Mouse (Mus musculus): Measurements from ENCODE around the gene Pirt. TPM values are rescaled to one million over a fixed set of nuclear protein-coding genes. Genes with fewer than 3 reads are reported as not detected.

Gene Pirt
- polyA plus RNA-seq, 1 experiment from 2014 or later, result 0.69 TPM

DNA sequence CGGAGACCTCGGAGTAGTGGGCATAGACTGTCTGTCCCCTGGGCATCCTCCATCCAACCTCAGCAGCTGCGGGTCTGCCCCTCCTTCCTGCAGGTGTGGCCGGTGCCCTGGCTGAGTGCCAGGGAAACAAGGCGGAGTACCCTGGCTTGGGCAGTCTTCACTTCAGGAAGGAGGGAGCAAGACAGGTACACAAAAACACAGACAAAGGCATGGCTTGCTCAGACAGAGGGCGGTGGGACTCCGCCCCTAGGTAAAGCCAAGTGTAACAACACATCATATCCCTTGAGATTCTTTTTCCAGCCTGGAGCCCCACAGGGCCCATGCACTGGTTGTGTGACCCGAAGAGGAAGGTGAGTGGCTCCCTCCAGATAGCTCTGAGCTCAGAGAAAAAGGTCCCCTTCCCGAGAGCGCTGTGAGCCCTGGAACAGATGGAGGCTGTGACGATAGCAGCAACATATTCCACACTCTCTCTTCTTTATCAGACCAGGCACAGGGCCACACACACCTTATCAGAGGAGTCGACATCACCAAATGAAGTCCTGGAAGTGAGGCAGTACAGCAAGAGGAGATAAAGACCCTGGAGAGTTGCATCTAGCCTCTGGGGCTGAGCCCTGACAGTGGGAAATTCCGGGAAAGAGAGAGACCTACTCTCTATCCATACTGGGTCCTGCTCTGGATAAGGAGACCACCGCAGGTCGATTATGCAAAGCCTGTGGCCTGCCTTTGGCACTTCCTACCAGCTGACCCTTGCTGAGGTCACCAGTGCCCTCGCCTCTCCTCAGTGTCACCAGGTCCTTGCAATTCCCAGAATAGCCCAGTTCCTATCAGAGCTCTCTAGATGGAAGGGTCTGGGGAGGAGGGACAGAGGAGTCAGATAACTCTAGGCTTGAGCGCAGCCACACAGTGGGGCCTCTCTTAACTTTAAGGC, 1.0 kb downstream of the Pirt start:
- H3K9me3 ChIP-seq, result no peaks in the 10 kb centered on the region
- no peaks in the 10 kb centered on the region for H3K4me1 ChIP-seq (replicated peaks)
- H3K36me3 ChIP-seq, result no peaks in the 10 kb centered on the region
- H3K9ac ChIP-seq (replicated peaks), result no peak overlapping the region
- H3K27ac ChIP-seq, result no peak overlapping the region
- H3K27me3 ChIP-seq, result peaks cover 11% of the 10 kb centered on the region; the same call in 1 of the 2 replicates
- ATAC-seq (ENCODE audit: insufficient number of reproducible peaks, insufficient read depth, low FRiP score, low TSS enrichment, low read depth), result no peak
- no peak overlapping the region for H3K4me2 ChIP-seq
- 58% methylated on average over 17 of the region's 17 CpGs for WGBS
- no peak overlapping the region for H3K4me3 ChIP-seq (replicated peaks)

DNA sequence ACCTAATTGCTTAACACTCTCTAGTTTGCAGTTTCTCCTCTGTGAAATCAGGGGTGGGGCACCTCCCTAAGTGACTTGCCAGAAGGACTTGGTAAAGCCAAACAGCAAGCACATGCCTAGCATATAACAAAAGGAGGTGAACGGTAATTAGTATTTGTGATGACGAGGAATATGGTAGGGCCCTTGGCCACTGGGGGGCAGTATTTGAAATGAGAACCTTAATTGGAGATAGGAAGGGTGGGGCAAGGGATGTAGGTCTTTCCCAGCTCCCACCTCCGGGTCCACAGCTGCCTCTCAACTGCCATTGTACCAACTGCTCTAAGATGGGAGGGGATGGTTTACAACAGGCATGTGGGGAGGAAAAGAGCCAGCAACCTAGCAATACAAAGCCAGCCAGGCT, 2.5 kb downstream of the Pirt start:
- Histone ChIP-seq H3K9me3 (no peaks in the 10 kb centered on the region), H3K27me3 (peaks cover 11% of the 10 kb centered on the region; the same call in 1 of the 2 replicates), H3K4me2 (no peak overlapping the region), H3K9ac (replicated peaks) (no peak overlapping the region), H3K27ac (no peak overlapping the region), H3K36me3 (no peaks in the 10 kb centered on the region), H3K4me1 (replicated peaks) (no peaks in the 10 kb centered on the region), H3K4me3 (replicated peaks) (no peak overlapping the region)
- ATAC-seq (ENCODE audit: insufficient number of reproducible peaks, insufficient read depth, low FRiP score, low TSS enrichment, low read depth), result no peak
- WGBS, result 27% methylated on average over 3 of the region's 3 CpGs

DNA sequence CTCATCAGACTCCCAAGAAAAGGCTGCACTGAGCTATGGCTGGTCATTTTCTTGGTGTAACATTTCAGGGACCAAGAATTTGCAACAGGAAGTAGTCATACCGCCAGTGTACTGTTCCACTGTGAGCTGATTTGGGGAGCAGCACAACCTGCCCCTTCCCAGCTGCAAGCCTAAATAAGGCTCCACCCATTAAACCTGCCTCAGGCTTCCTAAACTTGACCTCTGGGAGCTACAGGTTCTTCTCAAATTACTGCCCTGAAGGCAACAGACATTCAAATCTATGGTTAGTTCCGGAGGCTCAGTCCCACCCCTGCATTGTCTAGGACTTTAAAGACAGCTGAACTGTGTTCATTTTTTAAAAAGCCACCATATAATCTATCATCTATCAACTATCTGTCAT, 8.2 kb downstream of the Pirt start:
- Histone ChIP-seq H3K27me3 (no peaks in the 10 kb centered on the region), H3K27ac (no peak overlapping the region), H3K4me1 (replicated peaks) (no peaks in the 10 kb centered on the region), H3K36me3 (no peaks in the 10 kb centered on the region), H3K4me2 (no peak overlapping the region), H3K4me3 (replicated peaks) (no peak overlapping the region), H3K9me3 (no peaks in the 10 kb centered on the region), H3K9ac (replicated peaks) (no peak overlapping the region)
- 34% methylated on average over 2 of the region's 2 CpGs for WGBS
- ATAC-seq (ENCODE audit: insufficient number of reproducible peaks, insufficient read depth, low FRiP score, low TSS enrichment, low read depth), result no peak

DNA sequence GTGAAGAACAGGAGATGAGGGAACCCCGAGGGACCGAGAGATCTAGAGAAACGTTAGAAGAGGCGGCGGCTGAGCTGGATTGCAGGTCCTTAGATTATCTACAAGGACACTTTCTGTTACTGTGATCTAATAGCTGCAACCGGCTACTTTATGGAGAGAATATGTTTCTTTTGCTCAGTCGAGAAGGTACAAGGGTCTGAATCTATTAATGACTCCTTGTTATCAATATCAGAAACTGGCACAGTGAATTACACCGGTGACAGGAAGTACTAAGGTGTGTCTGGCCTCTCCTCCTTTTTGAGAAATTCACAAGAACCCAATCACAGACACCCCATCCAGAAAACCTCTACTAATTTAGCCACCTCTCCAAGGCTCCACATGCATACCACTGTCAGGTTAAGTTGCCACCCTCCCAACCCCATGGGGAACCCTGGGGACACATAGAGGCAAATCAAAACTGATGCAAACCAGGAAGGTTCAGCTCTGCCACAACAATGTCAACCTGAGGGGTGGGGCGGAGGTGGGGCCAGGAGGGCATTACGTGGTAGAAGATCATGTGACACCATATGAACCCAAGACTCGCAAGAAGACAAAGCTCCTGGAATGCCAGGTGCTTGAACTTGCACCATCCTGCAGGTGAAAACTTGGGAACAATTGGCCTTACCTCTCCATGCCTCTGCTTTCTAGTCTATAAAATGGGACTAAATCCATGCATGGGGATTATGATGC, 12.5 kb downstream of the Pirt start:
- Histone ChIP-seq H3K9ac (replicated peaks) (no peak overlapping the region), H3K27ac (no peak overlapping the region)
- ATAC-seq (ENCODE audit: insufficient number of reproducible peaks, insufficient read depth, low FRiP score, low TSS enrichment, low read depth), result no peak

DNA sequence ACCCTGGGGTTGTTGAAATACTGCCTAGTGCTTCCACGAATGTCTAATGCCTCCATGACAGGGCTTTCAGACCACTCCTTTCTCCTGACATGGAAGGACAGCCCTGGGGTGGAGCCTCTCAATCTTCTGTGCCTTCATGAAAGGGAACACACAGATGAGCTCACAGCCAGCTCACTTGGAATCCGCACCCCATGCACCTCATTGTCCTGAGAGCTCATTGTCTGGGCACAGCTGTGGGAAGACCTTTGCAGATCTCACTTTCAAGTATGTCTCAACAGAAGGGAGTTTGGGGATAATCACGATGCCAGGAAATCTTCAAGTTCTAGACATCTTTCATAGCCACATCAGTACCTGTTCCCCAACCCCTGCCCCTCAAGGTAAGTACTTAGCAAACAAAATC, 16.5 kb downstream of the Pirt start:
- H3K4me3 ChIP-seq (replicated peaks), result no peak overlapping the region
- no peak overlapping the region for H3K27ac ChIP-seq
- H3K9me3 ChIP-seq, result no peaks in the 10 kb centered on the region
- H3K4me1 ChIP-seq (replicated peaks), result no peaks in the 10 kb centered on the region
- WGBS, result 90% methylated on average over 3 of the region's 3 CpGs
- no peak overlapping the region for H3K4me2 ChIP-seq
- no peak for ATAC-seq (ENCODE audit: insufficient number of reproducible peaks, insufficient read depth, low FRiP score, low TSS enrichment, low read depth)
- H3K36me3 ChIP-seq, result no peaks in the 10 kb centered on the region
- H3K27me3 ChIP-seq, result no peaks in the 10 kb centered on the region
- H3K9ac ChIP-seq (replicated peaks), result no peak overlapping the region

More for the DNA sequence above, 12.5 kb downstream of the Pirt start:
- H3K4me3 ChIP-seq (replicated peaks), result no peak overlapping the region
- H3K4me2 ChIP-seq, result no peak overlapping the region
- no peaks in the 10 kb centered on the region for H3K9me3 ChIP-seq
- H3K4me1 ChIP-seq (replicated peaks), result no peaks in the 10 kb centered on the region
- whole genome bisulfite sequencing, result 87% methylated on average over 11 of the region's 11 CpGs
- no peaks in the 10 kb centered on the region for H3K27me3 ChIP-seq
- H3K36me3 ChIP-seq, result no peaks in the 10 kb centered on the region

DNA sequence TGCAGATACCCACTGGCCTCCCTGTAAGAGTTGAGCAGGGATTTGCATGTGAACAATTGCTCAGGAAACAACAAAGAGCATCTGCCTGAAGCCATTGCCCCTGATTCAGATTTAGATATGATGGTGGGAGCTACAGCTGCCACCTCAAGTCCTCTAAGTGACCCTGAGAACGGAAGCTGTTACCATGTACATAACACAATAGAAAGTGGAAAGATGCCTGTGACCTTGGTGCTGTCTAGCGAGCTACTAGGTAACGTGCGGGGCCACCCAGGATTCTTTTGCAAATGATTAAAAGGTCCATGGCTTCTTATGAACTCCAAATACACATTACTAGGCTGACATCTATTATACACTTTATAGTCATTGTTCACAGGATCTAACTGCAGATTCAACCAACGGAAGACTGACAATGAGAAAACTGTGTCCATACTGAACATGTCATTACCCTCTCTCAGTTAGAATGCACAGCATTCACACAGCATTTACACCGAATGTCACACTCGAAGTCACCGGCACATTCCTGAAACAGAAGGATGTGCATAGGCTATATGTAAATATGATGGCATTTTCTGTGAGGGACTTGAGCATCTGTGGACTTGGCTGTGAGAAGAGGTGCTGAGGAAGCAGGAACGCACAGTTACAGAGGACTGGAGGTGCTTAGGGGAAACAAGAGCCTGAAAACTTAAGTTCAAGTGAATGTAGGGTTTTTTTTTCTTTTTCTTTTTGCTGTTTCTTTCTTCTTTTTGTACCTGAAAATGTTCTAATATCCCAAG, 21.2 kb downstream of the Pirt start:
- Histone ChIP-seq H3K4me2 (no peak overlapping the region), H3K27ac (no peak overlapping the region), H3K36me3 (no peaks in the 10 kb centered on the region), H3K9ac (replicated peaks) (no peak overlapping the region), H3K4me1 (replicated peaks) (no peaks in the 10 kb centered on the region), H3K9me3 (no peaks in the 10 kb centered on the region), H3K4me3 (replicated peaks) (no peak overlapping the region), H3K27me3 (no peaks in the 10 kb centered on the region)
- ATAC-seq (ENCODE audit: insufficient number of reproducible peaks, insufficient read depth, low FRiP score, low TSS enrichment, low read depth), result no peak
- WGBS, result 88% methylated on average over 9 of the region's 9 CpGs

DNA sequence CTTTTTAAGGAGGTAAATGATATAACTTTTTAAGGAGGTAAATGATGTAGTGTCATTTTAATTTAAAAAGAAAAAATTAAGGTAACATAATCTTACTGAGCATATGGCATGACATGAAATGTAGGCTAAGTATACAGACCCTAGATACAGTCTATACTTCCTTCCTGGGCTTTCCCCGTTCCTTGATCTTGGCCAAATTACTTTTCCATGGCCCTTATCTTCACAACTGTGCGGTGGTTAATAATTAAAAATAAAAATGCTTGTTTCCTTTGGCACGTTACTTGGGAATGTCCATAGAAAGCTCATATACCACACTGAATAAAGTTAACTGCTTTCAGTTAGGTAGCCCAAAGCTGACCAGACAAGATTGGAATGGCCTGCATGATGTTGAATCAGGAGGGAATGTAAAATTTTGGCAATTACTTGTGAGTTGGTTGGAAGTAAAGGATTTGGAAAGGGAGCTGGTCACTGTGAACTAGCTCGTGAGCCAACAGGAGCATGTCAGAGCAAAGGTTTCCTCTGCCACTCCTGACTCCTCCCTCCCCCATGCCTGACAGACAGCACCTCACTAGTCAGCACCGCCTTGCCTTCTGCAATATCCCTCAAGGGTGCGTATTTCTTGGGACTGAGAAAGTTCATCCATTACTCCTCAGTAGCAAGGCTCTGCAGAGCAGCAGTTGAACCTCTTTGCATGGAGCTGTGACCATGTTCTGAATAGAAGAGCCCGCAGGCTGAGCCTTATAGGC, 22.8 kb downstream of the Pirt start:
- Histone ChIP-seq H3K27me3 (no peaks in the 10 kb centered on the region), H3K9ac (replicated peaks) (no peak overlapping the region), H3K4me1 (replicated peaks) (no peaks in the 10 kb centered on the region), H3K4me2 (no peak overlapping the region), H3K4me3 (replicated peaks) (no peak overlapping the region), H3K9me3 (no peaks in the 10 kb centered on the region), H3K36me3 (no peaks in the 10 kb centered on the region), H3K27ac (no peak overlapping the region)
- no peak for ATAC-seq (ENCODE audit: insufficient number of reproducible peaks, insufficient read depth, low FRiP score, low TSS enrichment, low read depth)
- 78% methylated on average over 7 of the region's 7 CpGs for WGBS

DNA sequence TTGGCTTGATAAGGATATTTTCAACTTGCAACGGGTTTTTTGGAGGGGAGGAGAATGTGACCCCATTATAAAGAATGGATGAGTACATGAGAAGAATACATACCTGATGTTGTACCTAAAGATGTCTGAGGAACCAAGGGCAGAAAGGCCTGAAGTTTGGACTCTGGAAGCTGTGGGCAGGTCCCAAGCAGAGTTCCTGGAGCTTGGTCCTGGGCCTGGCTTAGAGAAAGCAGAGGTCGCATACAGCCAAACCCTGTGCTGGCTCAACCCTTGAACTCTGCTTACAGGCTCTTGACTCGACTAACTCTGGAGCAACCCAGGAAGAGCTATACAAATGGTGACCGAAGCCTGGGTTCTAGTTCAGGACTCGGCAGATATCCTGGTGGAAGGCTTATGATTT, 30.2 kb downstream of the Pirt start:
- Histone ChIP-seq H3K4me2 (no peak overlapping the region), H3K4me3 (replicated peaks) (no peak overlapping the region), H3K27me3 (no peaks in the 10 kb centered on the region), H3K36me3 (no peaks in the 10 kb centered on the region), H3K4me1 (replicated peaks) (no peaks in the 10 kb centered on the region), H3K9ac (replicated peaks) (no peak overlapping the region), H3K27ac (no peak overlapping the region), H3K9me3 (no peaks in the 10 kb centered on the region)
- 89% methylated on average over 5 of the region's 5 CpGs for WGBS
- ATAC-seq (ENCODE audit: insufficient number of reproducible peaks, insufficient read depth, low FRiP score, low TSS enrichment, low read depth), result no peak

DNA sequence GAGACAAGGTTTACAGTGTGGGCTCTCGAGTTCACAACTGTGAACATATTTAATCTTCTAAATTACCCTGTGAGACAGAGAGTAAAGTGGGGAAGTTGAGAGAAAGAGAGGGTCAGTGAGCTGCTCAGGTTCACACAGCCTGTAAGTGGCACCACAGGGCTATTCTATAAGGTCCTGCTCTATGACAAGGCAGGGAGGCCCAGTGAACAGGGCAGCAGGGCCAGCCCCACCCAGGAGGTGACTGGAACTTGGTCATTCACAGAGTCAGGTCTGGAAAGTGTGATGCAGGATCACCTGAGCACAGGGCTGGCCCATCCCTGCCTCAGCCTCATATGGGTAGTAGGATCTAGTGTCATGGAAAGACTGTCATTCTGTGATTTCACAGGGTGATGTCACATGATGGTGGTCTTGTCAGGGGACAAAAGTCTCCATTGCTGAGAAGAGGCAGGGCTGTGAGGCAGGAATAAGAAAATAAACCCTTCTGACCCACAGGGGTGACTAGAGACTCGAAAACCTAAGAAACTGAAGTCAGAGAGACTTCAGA, 33.5 kb downstream of the Pirt start:
- no peak overlapping the region for H3K9ac ChIP-seq (replicated peaks)

DNA sequence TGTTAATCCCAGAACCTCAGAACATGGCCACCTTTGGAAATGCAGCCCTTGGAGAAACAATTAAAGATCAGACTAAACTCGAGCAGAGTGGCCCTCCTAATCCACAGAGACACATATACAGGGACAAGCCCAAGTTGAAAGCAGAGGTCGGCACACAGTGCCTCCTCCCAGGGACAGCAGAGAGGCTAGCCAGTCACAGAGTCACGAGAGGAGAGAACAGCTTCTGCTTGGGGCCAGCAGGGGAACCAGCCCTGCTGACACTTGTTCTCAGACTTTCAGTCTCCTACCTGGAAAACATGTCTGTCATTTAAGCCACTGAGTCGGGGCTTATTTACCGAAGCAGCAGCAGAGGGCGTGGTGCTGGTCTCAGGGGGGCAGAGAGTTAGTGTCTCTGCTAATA, 34.7 kb downstream of the Pirt start:
- Histone ChIP-seq H3K27me3 (no peaks in the 10 kb centered on the region), H3K9ac (replicated peaks) (no peak overlapping the region), H3K9me3 (no peaks in the 10 kb centered on the region), H3K36me3 (no peaks in the 10 kb centered on the region), H3K4me3 (replicated peaks) (no peak overlapping the region), H3K27ac (no peak overlapping the region), H3K4me2 (no peak overlapping the region), H3K4me1 (replicated peaks) (no peaks in the 10 kb centered on the region)
- ATAC-seq (ENCODE audit: insufficient number of reproducible peaks, insufficient read depth, low FRiP score, low TSS enrichment, low read depth), result no peak
- WGBS, result 72% methylated on average over 6 of the region's 6 CpGs

More for the DNA sequence above, 33.5 kb downstream of the Pirt start:
- Histone ChIP-seq H3K9me3 (no peaks in the 10 kb centered on the region), H3K27ac (no peak overlapping the region), H3K4me2 (no peak overlapping the region), H3K27me3 (no peaks in the 10 kb centered on the region), H3K4me3 (replicated peaks) (no peak overlapping the region), H3K4me1 (replicated peaks) (no peaks in the 10 kb centered on the region), H3K36me3 (no peaks in the 10 kb centered on the region)
- no peak for ATAC-seq (ENCODE audit: insufficient number of reproducible peaks, insufficient read depth, low FRiP score, low TSS enrichment, low read depth)
- WGBS, result 66% methylated on average over 2 of the region's 2 CpGs

All from limb, embryonic 12.5 days (tissue).